Mouse (Mus musculus) ES-Bruce4 (cell line): ENCODE measurements around the gene Tlnrd1. TPM values are rescaled to one million over a fixed set of nuclear protein-coding genes. Genes with fewer than 3 reads are reported as not detected.

Source experiments
- H3K27ac ChIP-seq: 2 replicates; pipeline ENCODE4 v1.5.1; 2012; ENCODE audit warnings: low read length, inconsistent platforms; ENCODE audit not compliant: insufficient read depth
- H3K27me3 ChIP-seq: 2 replicates; pipeline ENCODE4 v1.6.1; 2012; ENCODE audit warnings: mild to moderate bottlenecking, low read length, inconsistent platforms; ENCODE audit not compliant: control insufficient read depth, poor library complexity, insufficient read depth, severe bottlenecking
- H3K36me3 ChIP-seq: 2 replicates; pipeline ENCODE4 v1.6.1; 2012; ENCODE audit warnings: inconsistent platforms, mild to moderate bottlenecking, low read length, moderate library complexity; ENCODE audit not compliant: control insufficient read depth, poor library complexity, insufficient read depth, severe bottlenecking
- H3K4me1 ChIP-seq: one replicate; pipeline ENCODE4 v1.8.1; 2011; ENCODE audit warnings: low read length; ENCODE audit not compliant: control insufficient read depth, insufficient read depth
- H3K4me3 ChIP-seq: 2 replicates; pipeline ENCODE4 v1.5.1; 2011; ENCODE audit warnings: low read depth, mild to moderate bottlenecking, low read length
- H3K9ac ChIP-seq: 2 replicates; pipeline ENCODE4 v1.6.1; 2012; ENCODE audit warnings: low read depth, mild to moderate bottlenecking, inconsistent platforms; ENCODE audit not compliant: poor library complexity, severe bottlenecking
- H3K9me3 ChIP-seq: replicated peaks from 2 replicates; pipeline ENCODE4 v1.6.1; 2012; ENCODE audit warnings: mild to moderate bottlenecking, low read length, inconsistent platforms; ENCODE audit not compliant: control insufficient read depth, poor library complexity, insufficient read depth, severe bottlenecking
- CTCF ChIP-seq: IDR thresholded peaks from one replicate; pipeline ENCODE4 v1.8.1; 2011; ENCODE audit warnings: low read depth, low read length
- EP300 ChIP-seq: IDR thresholded peaks from 2 replicates; pipeline ENCODE4 v1.6.1; 2011; ENCODE audit warnings: low read depth, low read length; ENCODE audit not compliant: insufficient read depth
- POLR2A ChIP-seq: IDR thresholded peaks from one replicate; pipeline ENCODE4 v1.8.1; 2011; ENCODE audit warnings: low read length; ENCODE audit not compliant: insufficient read depth
- polyA plus RNA-seq: library from polyadenylated mRNA; stranded (reverse); fragments of >200 nt; gene quantifications from 2 replicates; pipeline ENCODE4 v1.2.4, GENCODE M21; 2011; ENCODE audit warnings: low read depth; ENCODE audit not compliant: missing spikeins, insufficient read depth, insufficient read length

Gene Tlnrd1
- polyA plus RNA-seq, 1 experiment: 17.8 TPM

DNA sequence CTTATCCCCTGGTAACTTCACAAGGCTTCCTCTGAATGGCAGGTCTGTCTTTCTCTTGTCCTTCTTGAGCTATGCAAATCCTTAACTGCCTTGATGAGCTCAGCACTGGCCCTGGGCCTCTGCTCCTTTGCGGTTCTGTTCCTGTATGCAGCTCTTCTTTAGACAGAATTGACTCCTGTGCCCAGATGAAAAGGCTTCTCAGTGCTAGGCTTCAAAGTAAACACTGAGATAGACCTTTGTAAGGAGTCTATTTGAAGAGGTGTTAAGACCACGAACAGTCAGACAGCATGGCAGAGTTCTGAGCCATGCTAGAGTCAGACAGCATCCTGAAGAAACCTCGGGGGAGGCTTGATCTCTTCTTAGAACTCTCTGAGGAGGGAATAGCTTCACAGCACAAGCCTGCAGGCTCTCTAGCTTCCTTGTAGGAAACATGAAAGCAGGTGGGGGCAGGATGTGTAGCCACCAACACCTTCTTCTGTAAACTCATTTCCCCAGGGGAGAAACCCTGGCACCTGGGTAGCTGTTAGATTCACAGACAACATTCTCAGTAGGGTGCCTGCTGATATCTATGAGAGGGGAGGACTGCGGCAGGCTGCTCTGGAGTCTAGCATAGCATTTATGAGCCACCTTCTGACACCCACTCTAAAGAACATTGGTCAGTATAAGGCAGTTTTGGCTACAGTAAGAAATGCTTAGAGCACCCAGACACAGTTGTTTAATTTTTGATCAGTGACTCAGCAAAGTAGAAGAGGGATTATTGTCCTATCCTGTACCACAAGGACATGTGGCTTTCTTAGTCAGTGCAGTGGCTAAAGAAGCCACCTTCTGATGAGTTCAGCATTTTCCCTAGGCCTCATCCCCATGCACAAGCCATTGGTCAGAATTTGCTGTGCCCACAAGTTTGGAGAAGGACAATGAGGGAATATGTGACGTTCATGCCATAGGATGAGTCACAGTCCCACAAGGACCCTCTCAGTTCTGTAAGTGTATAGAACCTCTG lies 31.4 kb downstream of the Tlnrd1 start:
- Histone ChIP-seq H3K9ac (no peak overlapping the region), H3K4me3 (no peak overlapping the region), H3K27me3 (no peaks in the 10 kb centered on the region), H3K4me1 (no peaks in the 10 kb centered on the region), H3K9me3 (no peaks in the 10 kb centered on the region), H3K36me3 (no peaks in the 10 kb centered on the region), H3K27ac (no peak overlapping the region)
- TF ChIP-seq CTCF (no peak), EP300 (no peak), POLR2A (no peak)

- Histone ChIP-seq H3K36me3 (no peaks in the 10 kb centered on the region), H3K27me3 (no peaks in the 10 kb centered on the region), H3K4me1 (no peaks in the 10 kb centered on the region), H3K4me3 (no peak overlapping the region), H3K9ac (no peak overlapping the region), H3K27ac (no peak overlapping the region), H3K9me3 (no peaks in the 10 kb centered on the region)
- TF ChIP-seq EP300 (no peak), CTCF (no peak), POLR2A (no peak)
These were observed 32.3 kb downstream of the Tlnrd1 start for GRCm38 (mm10) chr7:83851569-83852380.

DNA sequence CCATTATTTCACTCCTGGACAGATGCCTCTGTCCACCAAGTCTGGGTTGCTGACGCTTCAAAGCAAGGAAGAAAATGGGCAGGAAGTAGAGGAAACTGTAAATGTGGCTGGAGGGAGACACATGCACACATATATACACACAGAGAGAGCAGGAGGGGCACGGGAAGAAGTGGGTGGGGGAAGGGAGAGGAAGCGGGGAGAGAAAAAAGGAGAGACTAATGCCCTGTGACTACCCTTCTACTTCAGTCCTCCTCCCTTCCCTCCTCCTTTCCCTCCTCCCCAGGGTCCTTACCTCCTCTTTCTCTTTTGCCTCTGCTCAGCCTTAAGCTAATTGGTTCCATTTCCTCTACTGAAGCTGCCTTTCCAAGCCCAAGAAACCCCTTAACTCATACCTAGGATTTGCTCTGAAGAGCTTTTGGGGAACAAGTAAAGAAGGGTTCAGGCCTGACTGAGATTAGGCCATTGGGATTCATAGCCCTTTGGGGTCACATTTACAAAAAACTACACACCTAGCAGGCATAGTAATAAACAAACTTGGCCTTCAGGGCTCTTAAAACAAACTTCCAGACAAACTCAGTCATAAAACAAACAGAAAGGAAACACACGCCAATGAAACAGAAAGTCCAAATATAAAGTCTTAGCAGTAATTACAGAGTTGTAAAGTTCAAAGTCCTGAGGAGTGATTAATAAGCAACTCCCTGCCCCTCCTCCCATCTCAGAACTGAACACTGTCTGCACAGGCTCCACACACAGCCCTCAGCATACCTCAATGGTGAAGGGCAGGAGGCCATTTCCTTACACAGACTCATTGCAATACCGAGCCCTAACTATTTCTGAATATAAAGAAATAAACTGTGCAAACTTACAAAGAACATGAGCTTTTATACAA lies 36.7 kb downstream of the Tlnrd1 start:
- no peaks in the 10 kb centered on the region for H3K27me3 ChIP-seq
- no peak overlapping the region for H3K9ac ChIP-seq
- TF ChIP-seq CTCF (no peak), POLR2A (no peak), EP300 (no peak)
- no peak overlapping the region for H3K4me3 ChIP-seq
- no peaks in the 10 kb centered on the region for H3K36me3 ChIP-seq
- no peaks in the 10 kb centered on the region for H3K4me1 ChIP-seq
- no peak overlapping the region for H3K27ac ChIP-seq
- no peaks in the 10 kb centered on the region for H3K9me3 ChIP-seq

GRCm38 (mm10) chr7:83844807-83845206 lies 39.3 kb downstream of the Tlnrd1 start:
- Histone ChIP-seq H3K4me1 (no peaks in the 10 kb centered on the region), H3K27ac (no peak overlapping the region)
- TF ChIP-seq CTCF (no peak), EP300 (no peak), POLR2A (no peak)

DNA sequence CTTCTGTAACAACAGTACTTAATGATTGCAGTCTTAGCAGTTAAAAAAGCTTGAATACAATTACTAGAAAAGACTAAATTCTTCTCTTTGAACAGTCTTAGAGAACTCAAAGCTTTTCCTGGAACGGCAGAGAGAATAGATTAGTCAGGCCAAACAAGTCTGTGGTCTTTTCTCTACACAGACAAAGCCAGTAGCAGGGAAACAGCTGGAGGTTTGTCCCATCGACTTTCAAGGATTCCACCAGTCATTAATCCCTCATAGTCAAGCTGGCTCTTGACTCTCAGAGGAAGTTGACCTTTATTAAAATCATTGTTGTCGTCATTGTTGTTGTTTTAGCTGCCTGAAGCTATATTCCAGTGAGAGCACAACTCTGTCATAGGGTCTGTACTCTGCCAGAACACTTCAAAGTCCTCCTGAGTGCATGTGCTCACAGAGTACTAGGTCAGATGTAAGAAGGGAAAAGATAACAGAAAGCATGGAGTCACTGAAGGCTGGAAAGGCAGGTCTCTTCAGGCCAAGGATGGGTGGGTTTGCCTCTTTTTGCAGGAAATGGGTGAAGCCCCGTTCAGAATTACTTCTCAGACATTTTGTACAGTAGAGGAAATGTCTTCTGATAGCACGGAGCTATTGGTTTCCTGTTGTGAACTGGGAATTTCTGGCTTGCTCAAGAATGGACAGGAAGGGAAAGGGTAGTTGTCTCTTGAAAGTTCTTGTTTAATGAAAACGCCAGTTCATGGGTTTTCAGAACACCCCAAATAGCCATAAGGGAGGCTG lies 41.4 kb downstream of the Tlnrd1 start:
- Histone ChIP-seq H3K36me3 (no peaks in the 10 kb centered on the region), H3K4me3 (no peak overlapping the region), H3K4me1 (no peaks in the 10 kb centered on the region), H3K27me3 (no peaks in the 10 kb centered on the region), H3K9me3 (no peaks in the 10 kb centered on the region), H3K27ac (no peak overlapping the region), H3K9ac (no peak overlapping the region)
- TF ChIP-seq EP300: no peak
- TF ChIP-seq CTCF: no peak
- no peak for TF ChIP-seq POLR2A

More at GRCm38 (mm10) chr7:83844807-83845206, 39.3 kb downstream of the Tlnrd1 start:
- Histone ChIP-seq H3K9me3 (no peaks in the 10 kb centered on the region), H3K36me3 (no peaks in the 10 kb centered on the region), H3K27me3 (no peaks in the 10 kb centered on the region), H3K4me3 (no peak overlapping the region), H3K9ac (no peak overlapping the region)
